Comparison of ENCODE assay signal across 16 mouse cellular contexts in the genomic region with DNA sequence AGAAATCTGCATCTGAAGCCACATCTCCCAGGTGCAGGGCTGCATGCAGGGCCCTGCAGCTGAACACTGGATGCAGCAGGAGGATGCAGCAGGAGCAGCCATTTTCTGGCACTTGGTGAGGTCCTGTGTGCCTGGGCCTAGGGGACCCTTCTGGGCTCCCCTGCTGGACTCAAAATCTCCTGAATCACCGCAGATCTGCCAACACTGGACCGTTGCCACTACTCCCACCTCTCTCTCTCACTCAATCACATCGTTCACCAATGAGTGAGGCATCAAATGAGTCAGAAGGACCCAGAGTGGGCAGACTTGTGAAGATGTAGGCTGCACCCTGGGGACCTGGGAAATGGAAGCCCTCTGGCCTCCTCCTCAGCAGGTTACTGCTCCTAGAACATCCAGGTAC. TPM values are rescaled to one million over a fixed set of nuclear protein-coding genes. Genes with fewer than 3 reads are reported as not detected.
A peak's percentile ranks its signal among the peaks of the same experiment; 100 is the strongest.
DNase-seq lines count a peak whose midpoint lies in the region; ATAC-seq lines count a peak whose summit lies in the region.
"Had no signal": no experiment of that assay in that cellular context is flagged by ENCODE, and none has a peak within 500 bp of the region (broad histone marks: within the 10 kb centered on the region; RNA-seq: fewer than 3 reads in every experiment).

No protein-coding gene starts in this region.

- H3K4me2 ChIP-seq in forebrain, embryonic 15.5 days (replicated peaks): no peak overlapping the region
- H3K4me2 ChIP-seq in forebrain, embryonic 16.5 days (ENCODE audit: low read length): no peak overlapping the region
- H3K4me2 ChIP-seq: heart, embryonic 15.5 days had no signal

- ATAC-seq in forebrain, embryonic 15.5 days (replicated peaks): no peak
- no peak for ATAC-seq in forebrain, embryonic 16.5 days

- peak overlapping the region; percentile 56 for H3K27ac ChIP-seq in forebrain, embryonic 15.5 days (replicated peaks)
- no peak overlapping the region for H3K27ac ChIP-seq in forebrain, embryonic 16.5 days (ENCODE audit: low read length)
- H3K27ac ChIP-seq: gastrocnemius, adult 2 months; kidney, postnatal 0 days had no signal

- H3K36me3 ChIP-seq in forebrain, embryonic 15.5 days: no peaks in the 10 kb centered on the region
- no peaks in the 10 kb centered on the region for H3K36me3 ChIP-seq in forebrain, embryonic 16.5 days (ENCODE audit: control insufficient read depth, insufficient read depth)
- H3K36me3 ChIP-seq: heart, embryonic 15.5 days had no signal

- peaks cover 44% of the 10 kb centered on the region for H3K4me1 ChIP-seq in forebrain, embryonic 15.5 days
- peaks cover 41% of the 10 kb centered on the region for H3K4me1 ChIP-seq in forebrain, embryonic 16.5 days (replicated peaks; ENCODE audit: control insufficient read depth, insufficient read depth, low read length)

- WGBS in forebrain, embryonic 15.5 days: 54% methylated on average over 3 of the region's 3 CpGs
- WGBS in forebrain, embryonic 16.5 days: 38% methylated on average over 3 of the region's 3 CpGs

- peak; percentile 18 to 48 for DNase-seq in left cerebral cortex, postnatal 36 days (ENCODE audit: low spot score in 2 of 2)
- no peak for DNase-seq in left cerebral cortex, postnatal 14 days (ENCODE audit: low spot score in 2 of 2)
- DNase-seq in right cerebral cortex, adult 18-20 months: peak; percentile 60
- DNase-seq in right cerebral cortex, postnatal 25 days: no peak
- no peak for DNase-seq in gastrocnemius, postnatal 25 days
- DNase-seq: B cell, adult 2 months; gastrocnemius, adult 2 months; layer of hippocampus, postnatal 36 days; lung, postnatal 14 days; thymus, postnatal 36 days had no signal

- H3K9me3 ChIP-seq in forebrain, embryonic 15.5 days: no peaks in the 10 kb centered on the region
- no peaks in the 10 kb centered on the region for H3K9me3 ChIP-seq in forebrain, embryonic 16.5 days (ENCODE audit: control insufficient read depth, low read length)
- H3K9me3 ChIP-seq: heart, embryonic 15.5 days had no signal

- H3K9ac ChIP-seq in forebrain, embryonic 15.5 days (replicated peaks): no peak overlapping the region
- no peak overlapping the region for H3K9ac ChIP-seq in forebrain, embryonic 16.5 days (replicated peaks; ENCODE audit: low read depth, low read length)
- H3K9ac ChIP-seq: heart, embryonic 15.5 days had no signal

- intact Hi-C loops in left cerebral cortex, postnatal 36 days (cut with DNase I): loop anchor here (5.0 to 10.0 kb wide), 2 partner anchors 104 to 186 kb away; no protein-coding TSS in a partner anchor
- intact Hi-C loops in left cerebral cortex, postnatal 14 days (cut with DNase I): loop anchor here (5.0 kb wide), 1 partner anchor 41 kb away; no protein-coding TSS in a partner anchor

- no peak overlapping the region for H3K4me3 ChIP-seq in forebrain, embryonic 15.5 days
- no peak overlapping the region for H3K4me3 ChIP-seq in forebrain, embryonic 16.5 days (replicated peaks; ENCODE audit: low read length)
- H3K4me3 ChIP-seq: gastrocnemius, adult 2 months; heart, embryonic 15.5 days had no signal

- no peaks in the 10 kb centered on the region for H3K27me3 ChIP-seq in forebrain, embryonic 15.5 days
- no peaks in the 10 kb centered on the region for H3K27me3 ChIP-seq in forebrain, embryonic 16.5 days (replicated peaks; ENCODE audit: control insufficient read depth, insufficient read depth, low read length)

RNA-seq across cellular contexts. Expression of gene Sstr3, which starts 3.4 kb away (rescaled TPM):
- polyA plus RNA-seq in forebrain, embryonic 15.5 days (2015; fragmentation: Nextera tagmentation; extraction: Ambion mirVana): 1.0 and 1.4 TPM in 2 replicates
- polyA plus RNA-seq in forebrain, embryonic 16.5 days (2015; fragmentation: Nextera tagmentation; extraction: Ambion mirVana): 1.1 and 1.8 TPM in 2 replicates
- total RNA-seq in left cerebral cortex, postnatal 36 days (2021): 10 to 100 TPM; 21.3 to 22.4 TPM
- total RNA-seq in left cerebral cortex, postnatal 14 days (2021): 10 to 100 TPM; 16.7 to 20.6 TPM
- not detected for total RNA-seq in gastrocnemius, postnatal 25 days (2021)
- total RNA-seq: heart, adult 18-20 months had no signal

RNA-seq across cellular contexts. Expression of gene C1qtnf6, which starts 9.8 kb away (rescaled TPM):
- polyA plus RNA-seq in forebrain, embryonic 15.5 days (2015; fragmentation: Nextera tagmentation; extraction: Ambion mirVana): 4.2 and 4.9 TPM in 2 replicates
- 5.6 and 6.4 TPM in 2 replicates for polyA plus RNA-seq in forebrain, embryonic 16.5 days (2015; fragmentation: Nextera tagmentation; extraction: Ambion mirVana)
- total RNA-seq in left cerebral cortex, postnatal 36 days (2021): 1 to 10 TPM; 2.0 to 2.5 TPM
- total RNA-seq in left cerebral cortex, postnatal 14 days (2021): 1 to 10 TPM; 7.7 to 9.0 TPM
- 10 to 100 TPM; 16.4 to 16.8 TPM for total RNA-seq in gastrocnemius, postnatal 25 days (2021)

RNA-seq across cellular contexts. Expression of gene Rac2, which starts 31.5 kb away (rescaled TPM):
- 3.1 and 7.5 TPM in 2 replicates for polyA plus RNA-seq in forebrain, embryonic 15.5 days (2015; fragmentation: Nextera tagmentation; extraction: Ambion mirVana)
- 3.6 and 5.1 TPM in 2 replicates for polyA plus RNA-seq in forebrain, embryonic 16.5 days (2015; fragmentation: Nextera tagmentation; extraction: Ambion mirVana)
- 1 to 10 TPM; 2.7 to 4.3 TPM for total RNA-seq in left cerebral cortex, postnatal 36 days (2021)
- 1 to 10 TPM; 2.3 to 4.6 TPM for total RNA-seq in left cerebral cortex, postnatal 14 days (2021)
- 1 to 10 TPM in 1 of 2 experiments, under 1 TPM in 1; 0.43 to 3.4 TPM for total RNA-seq in gastrocnemius, postnatal 25 days (2021)

RNA-seq across cellular contexts. Expression of gene Il2rb, which starts 46.0 kb away (rescaled TPM):
- not detected in 2 replicates for polyA plus RNA-seq in forebrain, embryonic 15.5 days (2015; fragmentation: Nextera tagmentation; extraction: Ambion mirVana)
- not detected in 2 replicates for polyA plus RNA-seq in forebrain, embryonic 16.5 days (2015; fragmentation: Nextera tagmentation; extraction: Ambion mirVana)
- under 1 TPM; 0.16 to 0.20 TPM for total RNA-seq in left cerebral cortex, postnatal 36 days (2021)
- under 1 TPM in 1 of 2 experiments, not detected in 1; 0.11 TPM for total RNA-seq in left cerebral cortex, postnatal 14 days (2021)
- not detected for total RNA-seq in gastrocnemius, postnatal 25 days (2021)
- total RNA-seq: gastrocnemius, adult 2 months had no signal
- polyA plus RNA-seq: hindbrain, embryonic 11.5 days had no signal

RNA-seq across cellular contexts. Expression of gene Cyth4, which starts 55.8 kb away (rescaled TPM):
- polyA plus RNA-seq in forebrain, embryonic 15.5 days (2015; fragmentation: Nextera tagmentation; extraction: Ambion mirVana): 4.1 and 5.3 TPM in 2 replicates
- polyA plus RNA-seq in forebrain, embryonic 16.5 days (2015; fragmentation: Nextera tagmentation; extraction: Ambion mirVana): 4.5 and 5.5 TPM in 2 replicates
- total RNA-seq in left cerebral cortex, postnatal 36 days (2021): 10 to 100 TPM in 1 of 2 experiments, 1 to 10 TPM in 1; 8.7 to 11.9 TPM
- total RNA-seq in left cerebral cortex, postnatal 14 days (2021): 10 to 100 TPM; 11.6 to 12.3 TPM
- total RNA-seq in gastrocnemius, postnatal 25 days (2021): 1 to 10 TPM; 2.4 to 2.8 TPM

Comparison
In these comparisons a context has a peak if more than half of its experiments do, and no peak if none do; other contexts are left out.
1. DNase-seq: peak in left cerebral cortex, postnatal 36 days (2 of 2) and right cerebral cortex, adult 18-20 months (single experiment); none in left cerebral cortex, postnatal 14 days (0 of 2), right cerebral cortex, postnatal 25 days (single experiment) and gastrocnemius, postnatal 25 days (single experiment).
2. RNA of gene Sstr3, which starts 3.4 kb away (total RNA-seq): 21.3 to 22.4 TPM in left cerebral cortex, postnatal 36 days and 16.7 to 20.6 TPM in left cerebral cortex, postnatal 14 days; not detected in gastrocnemius, postnatal 25 days; every median in the first group is over 10 times any median in the second.